Mouse (Mus musculus) adrenal gland, adult 18-20 months (tissue): Measurements from ENCODE around the gene Gm45717. TPM values are rescaled to one million over a fixed set of nuclear protein-coding genes. Genes with fewer than 3 reads are reported as not detected.
A peak's percentile ranks its signal among the peaks of the same experiment; 100 is the strongest.
"Not testable (repeated sequence)": the region's sequence is repeated elsewhere in the genome, so short reads cannot be mapped to it uniquely, and the experiment has no call there.

Experiments used
- DNase-seq, 2 experiments: peaks; one replicate each; pipeline ENCODE4 v3.0.0; 2021 to 2022; ENCODE audit warnings: low spot score in 2 of 2
- total RNA-seq, 2 experiments: library from RNA; stranded (reverse); gene quantifications; 1 replicate in 1 of 2; 2 replicates in 1 of 2; pipeline ENCODE4 v1.2.3; 2021

Gm45717 gene
- total RNA-seq, 2 experiments from 2014 or later: 1.2 TPM; not detected in 1

DNA sequence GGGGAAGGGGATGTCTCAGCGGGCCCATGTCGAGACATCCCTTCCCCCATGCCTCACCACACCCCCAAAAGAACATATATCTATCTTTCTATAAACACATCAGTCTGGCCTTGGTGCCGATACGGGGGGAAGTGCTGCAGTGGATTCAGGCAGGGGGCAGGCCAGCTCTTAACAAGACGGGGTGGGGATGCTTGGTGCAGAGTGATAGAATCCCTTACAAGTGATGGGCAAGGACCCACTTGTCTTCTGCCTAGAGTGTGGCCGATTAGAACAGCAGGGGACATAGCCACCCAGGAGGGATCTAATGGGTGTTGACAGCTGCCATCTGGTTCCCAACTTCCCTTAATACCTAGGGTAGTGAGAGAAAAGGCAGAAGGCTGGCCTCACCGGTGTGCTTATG, 15.2 kb upstream of the Gm45717 start:
- DNase-seq: no peak

GRCm38 (mm10) chr7:140968710-140969109, 13.0 kb upstream of the Gm45717 start:
- not testable (repeated sequence) for DNase-seq

DNA sequence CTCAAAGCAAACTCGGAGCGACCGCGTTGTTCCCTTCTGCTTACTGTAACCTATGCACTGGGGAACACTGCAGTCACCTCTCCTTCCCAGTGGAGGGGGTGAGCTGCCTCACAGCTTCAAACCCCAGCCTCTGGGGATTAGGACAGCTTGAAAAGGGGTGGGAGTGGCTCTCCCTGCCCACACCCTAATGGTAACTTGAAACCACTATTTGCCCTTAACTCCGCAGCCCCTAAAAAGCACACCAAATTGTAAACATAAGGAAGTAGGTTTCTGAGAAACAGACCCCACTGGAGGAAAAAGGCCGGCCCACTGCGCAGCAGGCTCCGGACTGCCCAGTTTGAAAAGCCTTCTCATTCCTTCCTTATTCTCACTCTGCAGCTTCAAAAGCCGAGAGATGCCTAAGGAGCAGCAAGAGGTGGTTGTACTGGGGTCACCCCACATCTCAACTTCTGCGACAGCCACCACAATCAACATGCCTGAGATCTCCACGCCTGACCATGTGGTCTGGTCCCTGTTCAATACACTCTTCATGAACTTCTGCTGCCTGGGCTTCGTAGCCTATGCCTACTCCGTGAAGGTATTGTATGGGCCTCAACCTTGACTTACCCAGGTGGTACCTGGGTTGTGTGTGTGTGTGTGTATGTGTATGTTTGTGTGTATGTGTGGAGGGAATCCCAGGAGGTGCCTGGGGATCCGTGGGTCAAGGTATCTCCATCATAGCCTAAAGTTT, 12.3 kb upstream of the Gm45717 start:
- no peak for DNase-seq

DNA sequence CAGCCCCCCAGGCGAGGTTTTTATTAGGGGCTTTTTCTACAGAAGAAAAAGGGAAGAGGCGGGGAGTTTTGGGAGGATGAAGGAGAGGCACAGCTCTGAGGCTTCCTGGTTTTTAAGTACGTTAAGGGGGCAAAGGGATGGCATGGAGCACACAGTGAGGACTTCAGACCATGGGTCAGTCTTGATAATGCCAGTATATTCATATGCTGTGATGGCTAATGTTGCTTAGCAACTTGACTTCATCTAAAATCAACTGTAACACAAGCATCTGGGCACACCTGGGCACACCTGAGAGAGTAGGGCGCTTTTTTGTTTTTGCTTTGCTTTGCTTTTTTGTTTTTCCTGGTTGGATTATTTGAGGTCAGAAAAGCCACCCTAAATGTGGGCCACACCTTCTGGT, 11.2 kb upstream of the Gm45717 start, which contains the start of gene Ifitm1:
Gene Ifitm1 (plus strand): TSS at position 301 of the 400 bp plus-strand sequence.
- DNase-seq: no peak

- DNase-seq: no peak
These were observed 7.0 kb upstream of the Gm45717 start for GRCm38 (mm10) chr7:140962733-140963132.

DNA sequence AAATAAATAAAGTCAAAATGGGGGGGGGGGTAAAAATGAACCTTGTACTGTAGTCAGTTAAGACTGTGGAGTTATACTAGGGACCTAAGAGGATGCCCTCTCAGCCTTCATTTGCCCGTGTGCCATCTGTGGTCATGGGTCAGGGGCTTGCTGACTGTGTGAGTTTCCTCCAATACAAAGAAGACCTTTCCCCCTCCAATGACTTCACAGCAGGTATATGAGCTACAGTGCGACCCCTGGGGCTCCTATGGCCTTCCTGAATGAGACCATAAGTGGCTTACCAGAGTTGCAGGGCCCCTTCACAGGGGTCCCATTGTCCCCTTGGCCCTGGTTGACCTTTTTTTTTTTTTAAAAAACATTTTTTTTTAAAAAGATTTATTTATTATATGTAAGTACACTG, 5.7 kb upstream of the Gm45717 start:
- DNase-seq: no peak

DNA sequence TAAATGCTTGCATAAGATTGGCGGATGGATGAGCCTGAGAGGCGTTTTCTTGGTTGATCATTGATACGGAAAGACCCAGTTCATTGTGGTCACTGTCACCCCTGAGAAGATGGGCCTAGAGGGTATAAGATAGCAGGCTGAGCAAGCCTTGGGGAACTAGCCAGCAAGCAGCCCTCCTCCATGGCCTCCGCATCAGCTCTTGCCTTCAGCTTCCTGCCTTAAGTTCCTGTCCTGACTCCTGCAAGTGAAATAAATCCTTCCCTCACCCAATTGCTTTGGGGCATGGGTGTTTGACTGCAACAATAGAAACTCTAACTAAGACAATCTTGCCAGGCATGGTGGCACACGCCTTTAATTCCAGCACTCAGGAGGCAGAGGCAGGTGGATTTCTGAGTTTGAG, 4.3 kb upstream of the Gm45717 start:
- DNase-seq: no peak

GRCm38 (mm10) chr7:140959181-140959901, 3.6 kb upstream of the Gm45717 start:
- peak in 1 of 2 experiments; percentile 51 for DNase-seq

DNA sequence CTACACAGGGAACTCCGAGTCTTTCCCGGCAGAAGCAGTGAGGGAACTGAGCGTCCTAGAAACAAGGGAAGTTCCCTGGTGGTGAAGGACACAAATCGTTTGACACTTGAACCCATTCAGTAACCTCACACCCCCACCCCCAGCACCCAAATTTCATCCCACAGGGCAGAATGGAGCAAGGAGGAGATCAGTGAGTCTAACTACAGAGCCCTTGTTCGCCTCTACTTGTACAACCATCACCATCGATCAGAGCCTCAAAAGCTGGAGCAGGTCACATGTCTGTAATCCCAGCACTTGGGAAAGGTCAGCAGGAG, 776 bp upstream of the Gm45717 start:
- DNase-seq: no peak

DNA sequence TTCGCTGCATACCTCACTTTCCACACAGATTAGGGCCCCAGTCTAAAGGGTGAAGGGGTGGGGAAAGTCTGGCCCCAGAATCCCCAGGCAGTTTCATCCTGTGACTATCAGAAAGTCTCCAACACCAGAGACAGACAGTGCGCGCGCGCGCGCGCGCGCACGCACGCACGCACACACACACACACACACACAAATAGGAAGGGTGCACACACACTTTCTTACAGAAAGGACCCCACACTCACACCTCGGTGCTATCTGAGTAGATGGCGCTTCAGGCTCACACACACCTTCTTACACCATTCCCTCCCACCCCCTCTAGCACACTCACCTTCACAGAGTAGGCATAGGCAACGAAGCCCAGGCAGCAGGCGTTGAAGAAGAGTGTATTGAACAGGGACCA, 395 bp downstream of the Gm45717 start:
- DNase-seq: no peak

GRCm38 (mm10) chr7:140954733-140955071, 1.0 kb downstream of the Gm45717 start:
- no peak for DNase-seq

- DNase-seq: peak in 1 of 2 experiments; percentile 31
These were observed 1.7 kb downstream of the Gm45717 start for GRCm38 (mm10) chr7:140953800-140954732.

GRCm38 (mm10) chr7:140953133-140953532, 2.6 kb downstream of the Gm45717 start:
- peak in 1 of 2 experiments; percentile 22 for DNase-seq

- no peak for DNase-seq
These were observed 3.3 kb downstream of the Gm45717 start for GRCm38 (mm10) chr7:140952441-140952840.

GRCm38 (mm10) chr7:140951765-140952164, 4.0 kb downstream of the Gm45717 start:
- no peak for DNase-seq

GRCm38 (mm10) chr7:140951051-140951450, 4.7 kb downstream of the Gm45717 start:
- DNase-seq: peak in 1 of 2 experiments; percentile 22

DNA sequence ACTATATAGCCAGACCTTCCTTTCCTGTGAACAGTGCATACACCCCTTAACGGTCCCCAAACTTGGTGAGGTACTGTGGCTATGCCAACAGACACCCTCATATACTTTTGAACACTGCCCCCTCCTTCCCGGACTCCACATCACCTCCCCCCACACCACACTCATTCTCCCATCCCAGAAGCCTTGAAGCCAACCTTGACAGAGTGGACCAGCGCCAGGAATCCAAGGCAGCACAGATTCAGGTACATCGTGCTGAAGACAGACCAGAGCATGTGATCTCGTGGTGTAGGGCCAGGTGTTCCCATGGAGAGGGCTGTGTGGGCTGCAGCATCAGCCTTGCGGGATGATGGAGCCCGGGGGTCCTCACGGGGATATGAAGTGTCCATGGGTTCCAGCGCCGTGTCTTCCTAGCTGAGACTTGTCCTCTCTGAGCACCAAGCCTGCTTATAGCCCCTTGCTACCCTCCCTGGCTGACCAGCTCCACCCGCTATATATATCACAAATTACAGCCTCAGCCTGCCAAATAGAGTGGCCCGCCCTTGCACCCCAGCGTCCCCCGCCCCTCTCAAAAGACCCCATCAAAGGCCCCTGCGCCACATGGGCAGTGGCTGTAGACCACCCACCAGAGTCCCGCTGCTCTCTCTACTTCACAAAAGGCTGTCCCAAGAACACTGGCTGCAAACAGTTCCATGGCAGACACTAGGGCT, 5.8 kb downstream of the Gm45717 start, which contains the start of gene Ifitm5:
Gene Ifitm5 (minus strand): TSS at position 468 of the 707 bp plus-strand sequence.
- DNase-seq: peak in 1 of 2 experiments; percentile 31

DNA sequence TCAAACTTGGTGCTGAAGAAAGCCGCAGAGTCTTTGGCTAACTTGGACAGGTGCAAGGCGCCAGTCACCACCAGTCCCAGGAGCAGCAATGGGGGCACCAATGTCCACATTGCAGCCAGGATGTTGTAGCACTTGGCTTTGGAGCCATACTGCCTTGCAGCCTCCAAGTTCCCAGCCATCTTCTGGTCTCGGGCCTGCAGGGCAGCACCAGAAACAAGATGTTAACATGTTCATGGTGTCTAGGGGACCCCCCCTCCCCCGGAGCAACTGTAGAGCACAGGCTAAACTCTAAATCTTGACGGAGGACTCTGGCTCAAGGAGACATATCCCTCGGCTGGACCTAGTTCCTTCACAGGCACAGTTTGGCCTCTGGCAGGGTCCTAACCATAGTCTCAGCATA, 6.5 kb downstream of the Gm45717 start:
- DNase-seq: peak in 1 of 2 experiments; percentile 20

DNA sequence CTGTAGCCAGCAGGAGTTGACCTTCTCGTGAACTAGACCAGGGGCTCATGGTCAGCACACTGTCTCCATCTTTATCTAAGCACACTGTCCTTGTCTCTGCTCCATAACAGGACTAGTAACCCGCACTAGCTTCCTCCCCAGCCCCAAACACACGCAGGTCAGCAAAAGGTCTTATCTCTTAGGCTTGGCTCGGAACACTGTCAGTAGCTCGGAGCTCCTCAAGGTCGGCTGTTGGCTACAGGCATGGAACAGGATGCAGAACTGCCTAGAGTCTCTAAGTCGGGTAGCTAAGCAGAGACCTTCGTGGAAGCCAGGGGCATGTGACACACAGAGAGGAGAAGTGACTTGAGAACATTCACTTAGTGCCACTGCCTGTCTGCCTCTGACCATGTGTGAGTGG, 7.6 kb downstream of the Gm45717 start:
- DNase-seq: peak in 1 of 2 experiments; percentile 42

DNA sequence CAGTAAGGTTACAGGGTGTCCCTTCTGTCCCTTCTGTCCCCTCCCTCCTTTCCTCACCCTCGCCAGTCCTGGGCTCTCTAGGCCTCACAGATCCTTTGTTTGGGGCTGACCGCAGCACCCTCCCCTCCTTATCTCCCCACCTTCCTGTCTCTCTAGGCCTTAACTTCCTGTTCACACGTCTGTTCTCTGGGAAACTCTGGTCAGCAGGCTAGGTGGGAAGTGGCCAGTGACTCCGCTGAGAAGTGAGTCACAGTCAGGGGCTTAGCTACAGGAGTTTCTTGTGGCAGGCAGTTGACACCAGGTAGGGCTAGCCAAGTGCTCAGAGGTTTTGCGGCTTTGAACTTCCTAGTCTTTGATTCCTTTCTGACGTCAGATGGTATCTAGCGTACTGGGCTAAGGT, 8.8 kb downstream of the Gm45717 start:
- DNase-seq: peak in 1 of 2 experiments; percentile 22

GRCm38 (mm10) chr7:140946311-140946710, 9.4 kb downstream of the Gm45717 start:
- DNase-seq: peak in 1 of 2 experiments; percentile 22
